Mouse (Mus musculus) hindbrain, embryonic 11.5 days (tissue): Measurements from ENCODE around the gene Dhfr. TPM values are rescaled to one million over a fixed set of nuclear protein-coding genes. Genes with fewer than 3 reads are reported as not detected.

Experiments
- polyA plus RNA-seq: library from polyadenylated mRNA; unstranded; fragments of >200 nt; fragmentation: Nextera tagmentation; extraction: Ambion mirVana; gene quantifications from 2 replicates; pipeline ENCODE4 v1.2.1, GENCODE M21; 2014

The Dhfr gene
- polyA plus RNA-seq, 1 experiment from 2014 or later, result 20.2 TPM

Other genes with a start within 250 kb of the Dhfr start
- 0.12 and 0.81 TPM in 2 replicates for gene Rasgrf2, start 223.1 kb upstream of the Dhfr start, polyA plus RNA-seq
- 0.49 and 1.1 TPM in 2 replicates for gene Gm20379, start 48.7 kb upstream of the Dhfr start, polyA plus RNA-seq
- gene Msh3, start 277 bp downstream of the Dhfr start, polyA plus RNA-seq, result 36.1 and 38.7 TPM in 2 replicates
- gene Ankrd34b, start 71.2 kb downstream of the Dhfr start, polyA plus RNA-seq, result 0.13 and 0.22 TPM in 2 replicates
- gene Fam151b, start 129.3 kb downstream of the Dhfr start, polyA plus RNA-seq, result 0.14 TPM in 1 of 2 replicates, not detected in the other
- gene Zfyve16, start 176.1 kb downstream of the Dhfr start, polyA plus RNA-seq, result 10.6 and 15.5 TPM in 2 replicates
- gene Spz1, start 221.4 kb downstream of the Dhfr start, polyA plus RNA-seq, result not detected in 2 replicates